Mouse (Mus musculus): ENCODE measurements around the gene Arl5b.

DNA sequence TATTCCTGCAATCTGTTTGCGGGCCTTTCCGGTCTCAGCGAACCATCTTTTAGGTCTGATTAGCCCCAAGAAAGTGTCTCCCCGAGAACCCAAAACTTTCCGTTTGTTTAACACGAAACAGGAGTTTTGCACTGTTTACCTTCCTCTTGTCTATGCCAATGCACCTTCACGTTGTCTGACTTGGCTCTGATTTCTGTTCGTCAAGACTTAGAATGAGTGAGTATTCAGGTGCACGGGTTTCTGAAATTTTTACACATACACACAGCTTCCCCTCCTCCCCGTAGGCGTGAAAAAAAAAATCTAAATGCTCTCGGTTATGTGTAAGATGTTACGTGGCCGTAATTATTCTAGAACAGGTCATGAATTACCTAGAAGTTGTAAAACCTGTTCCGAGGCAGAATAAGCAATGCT is 6.6 kb downstream of the Arl5b start:
- TF ChIP-seq REST (IDR thresholded peaks at IDR 0.05; ENCODE audit: insufficient read depth, insufficient read length), result no peak
- no peak for TF ChIP-seq TCF3 (IDR thresholded peaks at IDR 0.05; ENCODE audit: insufficient read length, low read depth)
- no peak for TF ChIP-seq POLR2AphosphoS2 (IDR thresholded peaks at IDR 0.05; ENCODE audit: insufficient read length, low read depth)
- TF ChIP-seq E2F4 (IDR thresholded peaks at IDR 0.05; ENCODE audit: insufficient read depth), result no peak
- TF ChIP-seq POLR2A (IDR thresholded peaks at IDR 0.05; ENCODE audit: insufficient read length, low read depth), result no peak
- TF ChIP-seq CEBPB (IDR thresholded peaks at IDR 0.05; ENCODE audit: insufficient read depth, poor library complexity, severe bottlenecking), result no peak
- TF ChIP-seq MAX (IDR thresholded peaks at IDR 0.05; ENCODE audit: low read depth), result no peak
- TF ChIP-seq USF1 (IDR thresholded peaks at IDR 0.05; ENCODE audit: low read depth), result no peak
- TF ChIP-seq SRF (IDR thresholded peaks at IDR 0.05; ENCODE audit: control insufficient read depth, insufficient read length, low read depth), result no peak
- TF ChIP-seq MYOG (IDR thresholded peaks at IDR 0.05; ENCODE audit: control insufficient read depth in 1 of 3, insufficient read depth in 1 of 3, insufficient read length in 2 of 3, low read depth in 2 of 3), result no peak
- no peak for TF ChIP-seq TCF12 (IDR thresholded peaks at IDR 0.05; ENCODE audit: insufficient read depth, poor library complexity, severe bottlenecking)
- TF ChIP-seq MYOD1 (IDR thresholded peaks at IDR 0.05; ENCODE audit: control insufficient read depth in 1 of 3, insufficient read length in 2 of 3, low read depth in 2 of 3), result no peak
